Mouse (Mus musculus) limb, embryonic 15.5 days (tissue): ENCODE results near the gene Sh3bp5. TPM values are rescaled to one million over a fixed set of nuclear protein-coding genes. Genes with fewer than 3 reads are reported as not detected.
A peak's percentile ranks its signal among the peaks of the same experiment; 100 is the strongest.

ENCODE experiments used
- ATAC-seq: fragments of 200-750 bp; cut with Nextera tagmentation; 2 replicates; pipeline ENCODE4 v1.8.0; 2017; ENCODE audit warnings: low read depth, moderate TSS enrichment; ENCODE audit not compliant: insufficient number of reproducible peaks, low FRiP score, low TSS enrichment
- H3K27ac ChIP-seq: fragments of 300-500 bp; sonication (generic); 2 replicates; pipeline ENCODE4 v1.5.1; 2015; ENCODE audit warnings: moderate library complexity, mild to moderate bottlenecking, inconsistent platforms
- H3K27me3 ChIP-seq: fragments of 300-500 bp; sonication (generic); 2 replicates; pipeline ENCODE4 v1.6.1; 2015; ENCODE audit warnings: inconsistent platforms
- H3K36me3 ChIP-seq: fragments of 300-500 bp; sonication (generic); 2 replicates; pipeline ENCODE4 v1.6.1; 2015; ENCODE audit warnings: inconsistent platforms
- H3K4me1 ChIP-seq: fragments of 300-500 bp; sonication (generic); 2 replicates; pipeline ENCODE4 v1.6.1; 2015; ENCODE audit warnings: inconsistent platforms
- H3K4me2 ChIP-seq: fragments of 300-500 bp; sonication (generic); 2 replicates; pipeline ENCODE4 v1.6.1; 2015; ENCODE audit warnings: mild to moderate bottlenecking, inconsistent platforms
- H3K4me3 ChIP-seq: fragments of 300-500 bp; sonication (generic); 2 replicates; pipeline ENCODE4 v1.5.1; 2015; ENCODE audit warnings: mild to moderate bottlenecking, inconsistent platforms
- H3K9ac ChIP-seq: fragments of 300-500 bp; sonication (generic); 2 replicates; pipeline ENCODE4 v1.6.1; 2015; ENCODE audit warnings: inconsistent platforms
- H3K9me3 ChIP-seq: fragments of 300-500 bp; sonication (generic); 2 replicates; pipeline ENCODE4 v1.6.1; 2016; ENCODE audit warnings: inconsistent platforms
- WGBS: fragments of 180-500 bp; shearing (Covaris S2); methylation state at CpG from one replicate; pipeline ENCODE4 v1.1.7; 2015; 5-methylcytosine and 5-hydroxymethylcytosine counted together
- polyA plus RNA-seq: library from polyadenylated mRNA; unstranded; fragments of >200 nt; fragmentation: Nextera tagmentation; extraction: Ambion mirVana; gene quantifications from 2 replicates; pipeline ENCODE4 v1.2.1, GENCODE M21; 2015

The Sh3bp5 gene
- polyA plus RNA-seq, 1 experiment from 2014 or later: 34.4 TPM

GRCm38 (mm10) chr14:31416835-31417549 is 18.9 kb downstream of the Sh3bp5 start:
- Histone ChIP-seq H3K9me3 (no peaks in the 10 kb centered on the region), H3K27me3 (no peaks in the 10 kb centered on the region), H3K4me1 (peaks cover 30% of the 10 kb centered on the region), H3K9ac (no peak overlapping the region), H3K4me3 (no peak overlapping the region), H3K27ac (no peak overlapping the region; the same call in 1 of the 2 replicates), H3K4me2 (no peak overlapping the region), H3K36me3 (0 out of 2 replicates have a peak, but pooled peaks cover 3% of the 10 kb centered on the region)
- no peak for ATAC-seq
- WGBS: 65% methylated on average over 16 of the region's 16 CpGs

- WGBS: 81% methylated on average over 3 of the region's 3 CpGs
- Histone ChIP-seq H3K27me3 (no peaks in the 10 kb centered on the region), H3K9me3 (no peaks in the 10 kb centered on the region), H3K4me2 (no peak overlapping the region), H3K36me3 (peaks cover 3% of the 10 kb centered on the region; the same call in 1 of the 2 replicates), H3K4me3 (no peak overlapping the region), H3K9ac (no peak overlapping the region), H3K4me1 (peaks cover 30% of the 10 kb centered on the region), H3K27ac (no peak overlapping the region)
- ATAC-seq: no peak
These were observed 19.5 kb downstream of the Sh3bp5 start for GRCm38 (mm10) chr14:31416411-31416810.

- H3K36me3 ChIP-seq: peaks cover 7% of the 10 kb centered on the region; the same call in 1 of the 2 replicates
- no peak overlapping the region for H3K4me3 ChIP-seq
- H3K27ac ChIP-seq: peak overlapping the region; percentile 60
- no peak overlapping the region for H3K4me2 ChIP-seq
- H3K4me1 ChIP-seq: peaks cover 27% of the 10 kb centered on the region
- H3K9me3 ChIP-seq: no peaks in the 10 kb centered on the region
- 45% methylated on average over 7 of the region's 7 CpGs for WGBS
- no peak overlapping the region for H3K9ac ChIP-seq
- H3K27me3 ChIP-seq: no peaks in the 10 kb centered on the region
- no peak for ATAC-seq
These were observed 20.9 kb downstream of the Sh3bp5 start for GRCm38 (mm10) chr14:31414967-31415376.

DNA sequence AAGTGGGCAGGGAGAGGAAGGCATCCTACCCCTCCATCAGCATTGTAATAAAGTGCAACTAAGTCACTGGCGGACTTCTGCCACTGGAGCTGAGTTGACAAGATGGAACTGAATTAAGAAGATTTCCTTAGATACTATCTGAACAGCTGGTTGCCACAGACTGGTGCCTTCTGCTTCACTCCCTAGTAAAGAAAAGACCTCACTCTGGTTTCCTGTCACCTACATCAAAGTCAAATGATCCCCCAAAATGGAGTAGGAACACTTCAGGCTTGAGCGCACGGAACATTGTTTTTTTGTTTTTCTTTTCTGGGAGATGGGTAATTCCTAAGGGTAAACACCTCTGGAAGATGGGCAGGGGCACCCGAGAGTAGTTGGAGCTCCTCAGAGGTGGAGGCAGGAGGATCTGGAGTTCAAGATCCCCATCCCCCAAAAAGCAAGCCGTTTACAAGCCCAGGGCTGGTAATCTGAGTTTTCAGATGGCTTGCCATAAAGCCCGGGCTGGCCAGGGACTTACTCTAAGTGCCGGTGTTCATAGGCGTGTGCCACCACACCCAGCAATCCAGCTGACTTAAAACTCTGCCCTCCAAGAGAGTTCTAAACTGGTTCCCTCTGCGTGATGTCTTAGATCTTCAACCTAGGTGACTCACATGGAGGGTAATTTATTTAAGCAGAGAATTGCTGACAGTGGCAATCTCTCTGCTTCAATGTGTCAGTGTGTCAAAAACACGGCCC is 21.5 kb downstream of the Sh3bp5 start:
- peaks cover 7% of the 10 kb centered on the region; the same call in 1 of the 2 replicates for H3K36me3 ChIP-seq
- H3K4me1 ChIP-seq: peaks cover 27% of the 10 kb centered on the region
- H3K27ac ChIP-seq: peak overlapping the region; percentile 60
- H3K9ac ChIP-seq: no peak overlapping the region
- no peak for ATAC-seq
- no peak overlapping the region for H3K4me3 ChIP-seq
- WGBS: 42% methylated on average over 10 of the region's 10 CpGs
- H3K9me3 ChIP-seq: no peaks in the 10 kb centered on the region
- H3K4me2 ChIP-seq: no peak overlapping the region
- no peaks in the 10 kb centered on the region for H3K27me3 ChIP-seq

DNA sequence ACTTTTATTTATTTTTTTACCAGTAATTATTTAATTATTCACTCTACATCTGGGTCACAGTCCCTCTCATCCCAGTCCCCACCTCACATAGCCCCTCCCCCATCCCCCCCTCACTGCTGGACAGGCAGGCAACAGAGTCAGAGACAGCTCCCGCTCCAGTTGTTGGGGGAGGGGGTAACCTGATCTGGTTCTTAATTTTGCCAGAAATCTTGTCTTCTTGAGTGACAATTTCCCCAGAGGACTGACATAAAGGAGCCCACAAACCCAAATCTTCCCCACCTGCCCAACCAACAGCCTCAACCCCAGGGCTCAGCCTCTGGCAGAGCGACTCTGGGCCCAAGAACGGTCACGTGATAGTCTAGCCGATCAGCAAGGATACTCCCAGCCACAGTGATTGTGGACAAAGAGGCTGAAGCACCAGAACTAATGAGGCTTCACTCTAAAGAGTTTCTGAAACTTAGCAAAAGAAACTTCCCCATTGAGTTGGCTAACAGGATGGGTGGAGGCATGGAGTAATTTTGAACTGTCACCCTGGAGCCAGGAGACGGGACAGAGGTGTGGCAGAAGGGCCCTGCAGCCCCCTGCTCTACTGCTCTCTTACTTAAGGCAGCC is 22.3 kb downstream of the Sh3bp5 start:
- Histone ChIP-seq H3K4me1 (peaks cover 27% of the 10 kb centered on the region), H3K9me3 (no peaks in the 10 kb centered on the region), H3K27ac (peak overlapping the region; percentile 60), H3K9ac (no peak overlapping the region), H3K4me2 (no peak overlapping the region), H3K4me3 (no peak overlapping the region), H3K36me3 (peaks cover 7% of the 10 kb centered on the region; the same call in 1 of the 2 replicates), H3K27me3 (no peaks in the 10 kb centered on the region)
- ATAC-seq: no peak
- WGBS: 55% methylated on average over 6 of the region's 6 CpGs

- Histone ChIP-seq H3K36me3 (peaks cover 7% of the 10 kb centered on the region; the same call in 1 of the 2 replicates), H3K4me3 (no peak overlapping the region), H3K9ac (no peak overlapping the region), H3K9me3 (no peaks in the 10 kb centered on the region), H3K4me1 (peaks cover 27% of the 10 kb centered on the region), H3K4me2 (no peak overlapping the region), H3K27me3 (no peaks in the 10 kb centered on the region), H3K27ac (no peak overlapping the region)
- 75% methylated on average over 10 of the region's 10 CpGs for WGBS
- ATAC-seq: no peak
These were observed 23.2 kb downstream of the Sh3bp5 start for GRCm38 (mm10) chr14:31412651-31413056.

GRCm38 (mm10) chr14:31410737-31411136 is 25.1 kb downstream of the Sh3bp5 start:
- H3K9me3 ChIP-seq: no peaks in the 10 kb centered on the region
- H3K4me1 ChIP-seq: peaks cover 28% of the 10 kb centered on the region
- H3K27ac ChIP-seq: peak overlapping the region; percentile 38; the same call in 1 of the 2 replicates
- H3K27me3 ChIP-seq: no peaks in the 10 kb centered on the region
- no peak overlapping the region for H3K9ac ChIP-seq
- H3K36me3 ChIP-seq: peaks cover 8% of the 10 kb centered on the region; the same call in 1 of the 2 replicates
- WGBS: 75% methylated on average over 4 of the region's 4 CpGs
- H3K4me2 ChIP-seq: no peak overlapping the region
- ATAC-seq: no peak
- no peak overlapping the region for H3K4me3 ChIP-seq

- H3K9me3 ChIP-seq: no peaks in the 10 kb centered on the region
- WGBS: 79% methylated on average over 9 of the region's 9 CpGs
- H3K27me3 ChIP-seq: no peaks in the 10 kb centered on the region
- no peak overlapping the region for H3K4me3 ChIP-seq
- no peak overlapping the region for H3K4me2 ChIP-seq
- ATAC-seq: no peak
- H3K4me1 ChIP-seq: peaks cover 27% of the 10 kb centered on the region
- peaks cover 11% of the 10 kb centered on the region; the same call in 1 of the 2 replicates for H3K36me3 ChIP-seq
- no peak overlapping the region for H3K9ac ChIP-seq
- H3K27ac ChIP-seq: no peak overlapping the region
These were observed 25.7 kb downstream of the Sh3bp5 start for GRCm38 (mm10) chr14:31410123-31410724.

DNA sequence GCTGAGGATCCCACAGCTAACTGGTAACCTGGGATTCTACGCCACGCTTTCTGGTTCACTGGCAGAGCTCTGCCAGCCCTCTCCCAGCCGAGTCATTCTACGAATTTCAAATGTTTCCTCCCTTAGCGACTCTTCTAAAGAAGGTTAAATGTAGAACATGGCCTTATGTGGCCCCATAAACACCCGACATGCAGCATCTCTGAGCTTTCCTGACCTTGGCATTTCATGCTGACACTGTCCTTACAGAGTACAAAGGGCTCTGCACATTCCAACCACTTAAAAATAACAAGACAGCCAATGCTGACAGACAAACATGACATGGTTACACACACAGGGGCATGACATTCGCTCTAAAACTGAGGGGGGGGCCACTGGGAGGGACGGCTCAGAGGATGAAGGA is 27.2 kb downstream of the Sh3bp5 start:
- no peak overlapping the region for H3K9ac ChIP-seq
- H3K27me3 ChIP-seq: no peaks in the 10 kb centered on the region
- H3K4me3 ChIP-seq: no peak overlapping the region
- ATAC-seq: no peak
- peaks cover 25% of the 10 kb centered on the region for H3K4me1 ChIP-seq
- WGBS: 62% methylated on average over 8 of the region's 8 CpGs
- H3K36me3 ChIP-seq: peaks cover 11% of the 10 kb centered on the region; the same call in 1 of the 2 replicates
- no peak overlapping the region for H3K4me2 ChIP-seq
- no peak overlapping the region for H3K27ac ChIP-seq
- H3K9me3 ChIP-seq: no peaks in the 10 kb centered on the region

DNA sequence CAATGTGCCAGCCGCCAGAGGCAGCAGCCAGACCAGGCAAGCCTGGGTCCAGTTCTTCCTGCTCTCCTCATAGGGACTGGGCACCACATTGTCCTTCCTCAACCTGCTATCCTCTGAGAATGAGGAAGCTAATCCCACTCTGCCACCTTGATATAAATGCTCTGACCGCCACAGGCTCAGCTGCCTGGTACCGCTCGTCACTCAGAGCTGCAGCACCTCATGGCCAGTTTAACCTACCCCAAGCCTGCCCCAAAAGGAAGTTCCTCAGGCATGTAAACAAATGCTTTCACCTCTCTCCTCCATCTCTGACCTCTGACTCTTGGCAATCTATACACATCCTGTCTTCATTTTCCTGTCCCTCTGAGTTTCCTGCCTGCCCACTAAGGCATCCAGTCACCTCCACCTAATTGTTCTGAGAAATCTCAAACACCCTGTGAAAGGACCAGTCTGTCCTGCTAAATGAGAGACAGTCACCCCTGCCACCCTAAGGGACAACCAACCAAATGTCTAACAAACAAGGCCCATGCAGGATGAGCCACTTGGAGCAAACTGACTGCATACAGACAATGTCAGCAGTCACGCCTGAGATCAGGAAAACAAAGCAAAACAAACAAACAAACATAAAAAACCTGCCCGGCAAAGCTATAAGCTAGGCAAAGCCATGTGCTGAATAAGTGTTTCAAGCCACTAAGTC is 27.8 kb downstream of the Sh3bp5 start:
- H3K4me1 ChIP-seq: peaks cover 25% of the 10 kb centered on the region
- H3K4me2 ChIP-seq: no peak overlapping the region
- no peak overlapping the region for H3K9ac ChIP-seq
- H3K36me3 ChIP-seq: peaks cover 11% of the 10 kb centered on the region; the same call in 1 of the 2 replicates
- no peaks in the 10 kb centered on the region for H3K9me3 ChIP-seq
- no peaks in the 10 kb centered on the region for H3K27me3 ChIP-seq
- WGBS: 72% methylated on average over 6 of the region's 6 CpGs
- no peak overlapping the region for H3K4me3 ChIP-seq
- no peak overlapping the region for H3K27ac ChIP-seq
- no peak for ATAC-seq

DNA sequence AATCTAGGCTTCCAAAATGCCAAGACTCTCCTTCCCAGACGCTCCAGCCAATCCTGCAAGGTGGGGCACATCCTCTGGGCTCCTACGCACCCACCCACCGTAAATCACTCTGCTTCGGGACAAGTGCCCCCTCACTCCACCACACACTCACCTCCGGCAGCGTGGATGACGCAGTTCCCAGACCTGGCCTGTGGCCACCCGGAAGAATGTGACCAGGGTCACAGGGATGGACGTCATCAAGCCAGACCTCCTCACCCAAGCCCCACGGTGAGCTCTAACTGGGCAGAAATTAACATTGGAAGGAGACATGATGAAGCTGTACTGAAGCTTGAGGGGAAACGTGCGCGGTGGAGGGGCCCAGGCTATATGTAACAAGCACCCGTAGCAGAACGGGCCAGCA is 28.7 kb downstream of the Sh3bp5 start:
- H3K9ac ChIP-seq: no peak overlapping the region
- WGBS: 68% methylated on average over 15 of the region's 15 CpGs
- peaks cover 13% of the 10 kb centered on the region; the same call in 1 of the 2 replicates for H3K36me3 ChIP-seq
- no peaks in the 10 kb centered on the region for H3K9me3 ChIP-seq
- H3K4me2 ChIP-seq: no peak overlapping the region
- no peak overlapping the region for H3K27ac ChIP-seq
- no peaks in the 10 kb centered on the region for H3K27me3 ChIP-seq
- ATAC-seq: no peak
- H3K4me1 ChIP-seq: peaks cover 23% of the 10 kb centered on the region
- H3K4me3 ChIP-seq: no peak overlapping the region
